Mouse (Mus musculus): ENCODE results near the gene Gtf2f2.

Gtf2f2 gene

DNA sequence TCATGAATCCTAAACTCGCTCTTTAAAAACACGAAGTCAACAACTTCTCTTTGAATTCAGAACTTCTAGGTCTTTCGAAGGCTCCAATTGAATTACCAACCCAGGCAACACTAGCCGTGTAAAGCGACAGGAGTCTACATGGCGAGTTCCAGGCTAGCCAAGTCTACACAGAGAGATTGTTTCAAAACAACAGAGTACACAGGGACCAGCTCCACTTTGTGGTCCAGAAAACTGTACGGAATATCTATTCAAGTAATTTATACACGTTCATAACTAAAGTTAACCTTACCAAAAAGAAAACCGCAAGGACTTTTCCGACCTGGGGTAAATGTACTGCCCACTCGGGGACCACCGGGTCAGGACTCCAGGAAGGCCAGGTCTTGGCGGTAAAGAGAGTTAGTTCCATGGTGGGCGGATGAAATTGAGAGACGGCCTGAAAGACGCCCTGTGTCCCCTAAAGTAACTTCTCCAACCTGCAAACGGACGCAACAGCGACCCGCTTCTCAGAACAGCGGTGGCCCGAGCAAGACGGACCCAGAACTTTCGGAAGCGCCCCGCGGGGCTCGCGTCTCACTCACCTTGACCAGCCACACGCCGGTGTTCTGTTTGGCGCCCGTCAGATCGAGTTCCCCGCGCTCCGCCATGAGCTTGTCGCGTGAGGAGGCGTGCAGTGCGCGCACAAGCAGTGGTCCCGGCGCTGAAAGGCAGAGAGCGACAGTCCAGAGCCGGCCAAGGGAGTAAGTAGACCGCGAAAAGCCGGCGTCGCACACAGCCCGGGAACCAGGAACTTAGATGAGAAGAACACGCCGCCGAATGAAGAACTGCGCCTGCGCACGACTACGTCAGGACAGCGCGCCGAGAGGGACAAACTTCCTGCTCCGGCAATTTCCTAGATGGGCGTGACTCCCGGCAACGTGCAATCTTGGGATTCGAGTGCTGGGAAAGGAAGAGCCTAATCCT is at the start of gene Gtf2f2:
Gene Gtf2f2 (minus strand): TSS at position 764 of the 960 bp plus-strand sequence.
- DNase-seq: peak; percentile 98

DNA sequence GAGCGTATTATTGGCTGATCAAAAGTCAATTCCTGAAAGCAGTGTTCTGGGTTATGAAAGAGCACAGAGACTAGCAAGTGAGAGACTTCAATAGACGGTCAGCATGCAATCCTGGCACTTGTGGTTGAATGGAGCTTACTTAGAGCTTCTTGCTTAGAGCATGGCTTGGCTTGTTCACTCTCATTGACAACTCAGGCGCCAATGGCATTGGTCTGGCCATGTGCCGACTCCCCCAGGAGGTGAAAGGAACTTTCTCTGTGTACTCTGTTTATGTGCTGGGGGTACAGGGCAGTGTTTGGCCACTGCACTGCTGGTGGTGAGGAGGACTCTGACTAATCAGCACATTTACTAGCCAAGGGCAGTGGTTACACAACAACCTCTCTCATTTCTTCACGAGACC is 48.8 kb upstream of the Gtf2f2 start:
- no peak for DNase-seq

DNA sequence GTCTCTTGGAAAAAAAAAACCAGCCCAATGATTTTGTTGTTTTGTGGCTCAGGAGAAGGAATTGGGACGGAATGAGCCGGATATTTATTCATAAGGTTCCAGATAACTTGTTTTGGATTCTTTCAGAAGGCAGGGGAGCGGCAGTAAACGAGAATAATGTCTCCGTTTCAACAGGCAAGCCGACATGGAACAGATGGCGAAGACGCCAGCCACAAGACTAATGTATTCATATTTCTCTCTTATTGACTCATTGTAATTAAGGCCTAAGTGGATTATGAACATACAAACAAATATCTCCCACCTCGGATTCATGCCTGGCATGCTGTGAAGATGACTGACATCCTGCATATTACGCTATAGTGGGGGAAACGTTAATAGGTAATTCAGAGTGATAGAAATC is 43.1 kb upstream of the Gtf2f2 start:
- no peak for DNase-seq

DNA sequence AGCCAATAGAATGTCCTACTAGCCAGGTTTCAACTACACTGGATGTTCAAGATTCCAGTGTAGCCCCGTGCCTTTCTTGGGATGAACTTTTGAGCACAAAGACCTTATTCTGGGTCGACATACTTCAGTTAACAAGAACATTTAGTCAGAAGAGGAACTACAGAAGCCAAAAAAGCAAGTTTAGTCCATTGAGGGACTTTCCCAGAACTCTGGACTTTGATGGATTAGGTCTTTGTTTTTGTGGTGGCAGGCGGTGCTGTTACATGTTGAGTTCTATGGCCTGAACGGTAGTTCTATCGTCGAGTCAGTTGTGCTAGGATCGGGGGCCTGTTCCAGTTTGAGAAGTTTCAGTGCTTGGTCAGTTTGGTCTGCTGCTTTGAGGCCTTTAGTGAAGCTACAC is 41.3 kb upstream of the Gtf2f2 start:
- DNase-seq: no peak

DNA sequence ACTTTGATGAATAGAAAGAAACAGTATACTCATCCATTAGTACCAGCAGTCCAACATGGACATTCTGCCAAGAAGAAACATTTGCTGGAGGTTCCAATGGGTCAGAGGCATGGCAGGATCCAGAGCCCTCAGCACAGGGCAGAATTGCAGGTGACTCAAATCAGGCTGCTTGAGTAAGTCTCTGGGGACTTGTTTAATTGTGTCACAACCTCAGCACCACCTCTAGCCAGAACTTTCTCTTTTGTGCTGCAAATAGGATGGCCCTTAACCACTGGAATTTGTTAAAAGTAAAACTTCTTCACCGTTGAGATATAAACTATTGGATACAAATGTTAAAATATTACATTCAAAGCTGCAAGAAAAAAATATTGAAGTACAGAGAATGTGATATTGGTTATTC is 35.1 kb upstream of the Gtf2f2 start:
- no peak for DNase-seq

DNA sequence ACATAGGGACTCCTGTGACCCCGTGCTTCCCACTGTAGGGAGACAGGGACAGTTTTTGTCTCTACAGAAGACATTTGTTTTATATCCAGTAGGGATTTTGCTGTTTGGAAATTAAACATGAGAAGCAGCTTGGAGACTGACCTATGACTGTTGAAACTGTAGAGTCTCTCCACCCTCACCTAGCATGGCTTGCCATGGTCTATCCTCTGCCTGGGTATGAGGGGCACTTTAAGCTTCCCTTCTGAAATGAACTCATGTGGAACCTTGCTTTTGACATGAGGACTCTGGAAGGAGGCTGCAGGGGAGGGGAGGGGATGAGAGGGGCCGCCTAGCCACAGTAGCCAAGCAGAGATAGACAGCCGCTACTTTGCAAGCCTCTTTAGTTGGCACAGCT is 33.5 kb upstream of the Gtf2f2 start:
- no peak for DNase-seq

DNA sequence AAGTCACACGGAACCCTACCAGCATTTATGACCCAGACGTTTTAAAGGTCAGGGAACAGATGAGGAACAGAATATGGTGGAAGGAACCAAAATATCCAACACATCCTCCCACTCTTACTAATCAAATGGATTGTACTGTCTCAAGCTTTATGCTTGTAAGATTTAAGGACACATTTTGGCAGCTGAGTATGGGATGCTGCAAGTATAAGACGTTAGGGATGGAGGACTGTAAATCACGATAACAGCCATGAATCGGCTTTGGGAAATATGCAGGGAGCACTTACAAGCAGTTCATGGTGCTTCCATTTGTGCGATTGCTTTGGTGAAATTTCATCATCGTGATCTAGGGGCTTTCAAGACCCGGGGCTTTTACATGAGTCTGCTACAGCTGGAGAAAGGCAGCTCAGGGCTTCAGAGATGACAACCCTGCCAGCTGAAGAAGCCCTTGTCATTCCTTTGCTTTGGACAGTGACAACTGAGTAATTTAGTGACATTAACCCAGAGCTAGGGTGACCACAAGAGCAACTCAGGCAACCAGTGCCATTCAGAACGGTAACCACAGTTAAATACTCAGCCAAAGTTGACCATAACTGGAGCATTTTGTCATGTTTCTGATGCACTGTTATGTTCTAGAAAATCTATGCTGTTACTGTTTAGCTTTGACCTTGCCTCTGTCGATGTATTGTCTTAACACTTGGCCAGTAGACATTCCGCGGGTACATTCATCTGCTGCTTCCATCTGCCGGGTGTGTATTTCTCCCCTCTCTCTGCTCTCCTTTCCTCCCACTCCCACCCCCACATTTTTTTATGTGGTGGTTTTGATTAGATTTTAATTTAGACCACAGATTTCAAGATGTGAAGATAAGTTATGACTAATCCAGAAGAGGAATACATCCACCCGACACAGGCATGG is 32.8 kb upstream of the Gtf2f2 start:
- DNase-seq: no peak

DNA sequence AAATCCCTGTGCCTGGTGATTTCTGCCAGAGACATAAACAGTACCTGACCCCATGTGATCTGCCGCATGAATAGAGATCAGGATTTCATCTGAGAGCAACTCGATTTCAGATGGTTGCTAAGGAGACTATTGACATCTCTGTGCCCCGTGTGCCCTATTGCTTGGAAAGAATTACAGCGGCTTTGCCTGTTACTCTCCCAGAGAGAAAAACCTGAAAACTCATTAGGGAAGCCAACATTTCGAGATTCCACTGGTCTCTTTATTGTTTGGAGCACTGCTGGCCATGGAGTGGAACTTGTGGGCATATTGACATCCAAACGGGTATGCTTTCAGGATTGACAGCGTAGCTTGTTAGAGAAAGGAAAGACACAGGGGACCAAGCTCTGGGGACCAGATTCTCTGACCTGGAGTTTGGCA is 22.6 kb upstream of the Gtf2f2 start:
- DNase-seq: no peak

DNA sequence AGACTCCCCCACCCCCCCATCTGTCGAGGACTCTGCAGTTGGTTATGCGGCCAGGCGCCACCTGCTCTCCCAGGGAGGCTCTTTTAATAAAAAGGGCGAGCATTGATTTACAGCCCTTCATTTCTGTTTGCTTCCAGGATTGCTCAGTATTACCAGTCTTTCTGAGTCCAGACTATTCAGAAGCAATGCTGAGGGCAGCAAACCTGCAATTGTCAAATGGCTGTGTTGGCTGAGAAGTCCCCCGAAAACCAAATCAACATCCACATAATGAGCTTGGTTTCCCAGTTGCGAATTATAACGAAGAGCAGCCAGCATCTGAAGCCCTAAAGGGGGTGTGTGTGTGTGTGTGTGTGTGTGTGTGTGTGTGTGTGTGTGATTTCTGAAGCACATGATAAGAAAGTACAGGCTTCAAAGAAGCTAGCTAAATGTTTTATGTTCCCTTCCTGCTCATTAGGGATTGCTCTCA is 22.0 kb upstream of the Gtf2f2 start:
- DNase-seq: no peak

DNA sequence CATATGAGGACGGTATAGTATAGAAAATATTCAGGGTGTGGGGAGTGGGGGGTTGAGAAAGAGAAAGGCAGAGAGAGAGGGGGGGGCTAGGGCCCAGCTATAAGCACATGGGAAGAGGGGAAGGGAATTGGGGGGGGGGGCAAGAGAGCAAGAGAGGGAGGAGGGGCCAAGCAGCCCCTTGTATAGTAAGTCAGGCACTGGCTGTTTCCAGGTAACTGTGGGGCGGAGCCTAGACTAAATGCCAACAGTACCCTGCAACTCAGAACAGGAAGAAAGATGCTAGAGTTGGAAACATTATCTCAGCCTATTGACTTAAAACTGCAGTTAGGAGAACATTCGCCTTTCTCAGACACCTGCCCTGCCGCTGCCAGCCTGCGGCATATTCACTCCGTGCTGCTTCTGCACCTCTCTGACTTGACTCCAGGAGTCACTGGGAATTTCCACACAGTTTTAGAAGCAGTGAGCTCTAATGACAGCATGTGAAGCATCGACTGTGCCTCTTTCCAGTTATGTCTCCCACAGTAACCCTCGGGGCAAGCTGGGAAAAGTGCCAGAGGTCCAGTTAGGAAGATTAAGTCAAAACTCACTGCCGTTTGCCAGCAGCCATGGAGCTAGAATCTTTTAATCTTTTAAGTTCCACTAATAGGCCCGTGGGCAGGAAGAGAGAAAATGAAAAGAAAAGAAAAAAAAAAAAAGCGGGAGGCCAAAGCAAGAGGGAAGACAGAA is 20.6 kb upstream of the Gtf2f2 start:
- DNase-seq: peak; percentile 24

DNA sequence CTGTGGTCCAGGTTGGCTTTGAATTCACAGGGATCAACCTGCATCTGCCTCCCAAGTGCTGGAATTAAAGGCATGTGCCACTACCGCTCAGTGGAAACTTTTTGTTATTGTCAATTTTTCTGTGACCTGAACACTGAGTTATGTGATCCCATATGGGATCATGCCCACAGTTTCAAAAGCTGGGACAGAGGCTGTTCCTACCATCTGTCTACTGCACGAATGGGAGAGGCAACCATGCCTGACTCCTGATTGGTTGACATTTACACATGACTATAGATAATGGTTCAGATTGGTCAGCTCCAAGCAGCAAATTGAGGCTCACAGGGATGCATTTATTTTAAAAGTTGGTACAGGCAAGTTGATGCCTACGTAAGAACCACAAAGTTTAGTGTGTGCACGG is 14.0 kb upstream of the Gtf2f2 start:
- no peak for DNase-seq

DNA sequence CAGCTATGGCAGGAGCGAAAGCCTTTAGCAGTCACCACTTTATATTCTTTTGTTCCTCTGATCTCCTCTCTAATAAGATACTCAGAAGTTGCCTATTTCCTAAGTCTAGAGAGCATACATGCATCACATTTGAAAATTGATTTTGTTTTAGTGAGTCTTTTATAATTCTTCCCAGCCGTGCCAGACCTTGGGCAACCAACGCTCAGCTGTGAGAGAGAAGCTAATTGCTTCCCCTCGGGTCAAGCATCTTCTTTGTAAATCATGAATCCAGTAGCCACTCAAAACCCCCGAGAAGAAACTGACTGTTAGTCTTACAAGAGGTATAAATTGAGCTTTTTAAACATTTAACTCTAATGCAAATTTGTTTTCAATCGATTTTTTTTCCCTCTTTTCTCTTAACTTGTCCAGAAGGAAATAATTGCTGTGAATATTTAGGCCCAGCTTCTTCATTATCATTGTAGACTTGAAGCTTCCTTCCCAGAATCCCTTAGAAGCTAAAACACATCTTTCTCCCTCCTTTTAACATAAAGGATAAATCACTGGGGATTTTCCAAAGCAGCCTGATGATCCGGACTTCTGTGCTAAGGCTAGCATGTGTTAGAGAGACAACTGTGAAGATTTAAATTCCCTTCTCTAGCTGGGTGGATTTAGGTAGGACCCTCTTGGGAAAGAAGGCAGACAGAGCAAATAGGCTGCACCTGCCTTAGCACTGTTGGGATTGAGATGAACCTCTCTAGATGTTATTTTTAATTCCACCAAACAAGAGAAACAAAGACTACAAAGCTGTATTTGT is 10.5 kb upstream of the Gtf2f2 start:
- no peak for DNase-seq

DNA sequence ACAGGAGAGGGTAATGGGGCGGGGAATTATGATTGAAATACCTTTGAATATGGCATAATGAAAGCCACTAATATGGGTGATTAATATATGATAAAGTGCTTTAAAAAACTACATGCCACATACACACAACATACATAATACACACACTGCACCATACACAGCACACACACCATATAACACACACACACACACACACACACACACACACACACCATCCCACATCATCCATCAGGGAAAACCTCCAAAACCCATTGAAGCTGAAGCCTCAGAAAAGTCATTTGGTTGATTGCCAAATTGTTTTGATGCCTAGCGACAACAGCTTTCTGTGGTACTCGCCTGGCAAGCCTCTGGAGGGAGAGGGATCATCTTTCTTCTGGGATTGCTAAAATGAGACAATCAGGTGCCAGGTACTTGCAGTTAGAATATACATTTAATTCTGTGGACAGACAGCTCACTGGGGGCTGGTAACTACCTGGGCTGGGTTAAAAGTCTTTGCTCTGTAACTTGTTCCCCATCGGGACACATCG is 9.7 kb upstream of the Gtf2f2 start:
- no peak for DNase-seq

DNA sequence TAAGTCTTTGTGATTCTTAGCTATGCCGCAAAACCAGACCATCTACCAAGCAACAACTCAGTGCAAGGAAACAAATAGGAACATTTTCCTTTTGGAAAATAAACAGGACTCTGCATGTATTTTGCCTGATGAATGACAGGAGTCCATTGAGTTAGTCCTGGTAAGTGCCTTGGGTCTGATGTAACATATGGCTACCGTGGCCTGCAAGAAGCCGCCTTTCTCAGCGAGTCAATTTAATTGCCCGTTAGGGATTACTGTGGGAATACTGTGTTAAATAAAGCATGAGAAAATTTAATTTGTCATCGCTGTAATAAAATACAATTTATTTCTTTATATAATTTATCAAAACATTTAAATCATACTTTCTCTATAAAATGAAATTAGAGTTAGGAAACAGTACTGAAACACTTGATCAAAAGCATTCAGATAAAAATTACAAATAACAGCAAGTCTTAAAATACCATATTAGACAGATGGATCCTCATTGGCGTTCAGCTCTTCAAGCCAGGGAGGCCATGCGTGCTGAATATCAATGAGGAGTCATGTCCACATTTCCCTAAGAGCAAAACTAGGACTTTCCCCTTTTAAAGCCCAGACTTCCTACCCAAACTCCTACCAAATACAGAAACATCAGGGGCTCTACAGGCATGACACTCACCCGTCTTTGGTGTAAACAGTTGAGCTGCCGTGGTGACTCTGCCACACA is 7.3 kb upstream of the Gtf2f2 start:
- no peak for DNase-seq

DNA sequence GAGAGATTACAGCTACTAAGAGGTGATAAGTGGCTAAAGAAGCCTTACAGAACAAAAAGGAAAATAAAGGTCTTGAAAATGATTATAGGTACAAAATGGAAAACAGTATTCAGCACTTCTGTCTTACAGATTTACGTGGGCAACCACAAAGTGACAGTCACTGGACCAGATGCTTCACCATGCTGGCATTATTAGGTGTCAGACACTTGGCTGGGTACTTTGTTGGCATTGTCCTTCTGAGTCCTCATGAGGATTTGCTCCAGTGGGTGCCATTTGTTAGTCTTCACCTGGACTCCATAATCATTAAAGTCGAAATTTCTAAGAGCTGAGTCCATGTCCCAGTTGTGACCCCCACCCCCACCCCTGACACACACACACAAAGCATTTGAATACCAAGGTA is 3.7 kb upstream of the Gtf2f2 start:
- DNase-seq: no peak

DNA sequence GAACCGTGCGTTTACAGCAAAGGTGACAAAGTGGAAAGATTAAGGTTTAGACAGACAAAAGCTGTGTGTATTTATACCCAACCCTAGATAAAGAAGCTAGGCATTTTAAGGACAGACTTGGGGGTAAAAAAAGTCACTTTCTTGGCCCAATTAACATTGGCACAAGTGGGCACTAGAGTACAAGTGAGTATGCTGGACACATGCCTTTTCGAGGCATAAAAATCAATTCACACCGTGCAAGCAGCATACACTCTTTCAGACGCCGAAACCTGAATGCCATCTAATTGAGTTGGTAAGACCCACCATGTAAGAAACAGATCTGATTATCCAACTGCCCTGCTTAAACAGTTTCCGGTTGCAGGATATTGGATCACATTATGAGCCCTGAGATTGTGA is 395 bp upstream of the Gtf2f2 start:
- no peak for DNase-seq

DNA sequence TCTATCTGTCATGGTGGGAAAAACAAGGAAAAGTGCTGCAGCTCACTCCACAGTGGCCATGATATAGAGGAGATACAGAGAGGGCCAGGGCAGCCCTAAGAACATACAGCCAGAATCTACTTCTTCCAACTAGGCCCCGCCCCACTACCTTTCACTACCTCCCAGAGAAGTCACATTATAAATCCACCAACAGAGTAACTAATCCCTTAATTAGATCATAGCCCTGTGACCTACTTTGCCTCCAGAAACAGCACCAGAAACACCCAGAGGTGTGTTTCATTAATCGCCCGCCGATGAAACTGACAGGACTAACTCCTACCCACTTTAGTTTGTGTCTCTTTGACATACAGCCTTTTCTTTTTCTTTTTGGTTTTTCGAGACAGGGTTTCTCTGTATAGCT is 1.5 kb downstream of the Gtf2f2 start:
- DNase-seq: no peak

DNA sequence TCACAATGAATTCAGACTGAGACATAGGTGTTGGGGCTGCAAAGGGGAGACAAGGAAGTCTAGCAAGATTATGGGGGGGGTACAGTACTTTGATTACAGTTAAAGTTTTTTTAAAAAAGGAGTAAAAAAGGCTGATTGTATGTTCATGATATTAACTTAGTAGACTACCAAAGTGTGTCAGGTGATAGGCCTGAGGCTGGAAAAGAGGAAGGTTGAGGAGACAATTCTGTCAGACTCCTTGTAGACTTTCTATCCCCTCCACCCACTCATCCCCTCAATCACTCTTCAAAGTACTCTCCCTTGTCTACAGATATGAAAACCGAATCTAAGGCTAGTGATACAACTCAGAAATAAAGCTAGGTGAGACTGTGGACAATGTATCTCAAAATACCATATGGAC is 2.5 kb downstream of the Gtf2f2 start:
- DNase-seq: no peak

DNA sequence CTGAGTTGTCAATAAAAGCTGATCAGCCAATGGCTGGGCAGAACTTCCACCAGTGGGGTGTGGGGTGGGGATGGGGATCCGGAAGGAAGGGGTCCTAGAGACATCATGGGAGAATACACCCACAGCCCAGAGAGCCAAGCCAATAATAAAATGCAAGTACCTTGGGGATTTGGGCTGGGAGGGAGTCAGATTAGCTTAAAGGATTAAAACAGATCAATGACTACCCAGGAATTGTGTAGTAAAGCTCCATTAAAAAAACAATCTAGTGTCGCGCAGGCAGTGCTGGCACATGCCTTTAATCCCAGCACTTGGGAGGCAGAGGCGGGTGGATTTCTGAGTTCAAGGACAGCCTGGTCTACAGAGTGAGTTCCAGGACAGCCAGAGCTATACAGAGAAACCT is 5.7 kb downstream of the Gtf2f2 start:
- DNase-seq: no peak

DNA sequence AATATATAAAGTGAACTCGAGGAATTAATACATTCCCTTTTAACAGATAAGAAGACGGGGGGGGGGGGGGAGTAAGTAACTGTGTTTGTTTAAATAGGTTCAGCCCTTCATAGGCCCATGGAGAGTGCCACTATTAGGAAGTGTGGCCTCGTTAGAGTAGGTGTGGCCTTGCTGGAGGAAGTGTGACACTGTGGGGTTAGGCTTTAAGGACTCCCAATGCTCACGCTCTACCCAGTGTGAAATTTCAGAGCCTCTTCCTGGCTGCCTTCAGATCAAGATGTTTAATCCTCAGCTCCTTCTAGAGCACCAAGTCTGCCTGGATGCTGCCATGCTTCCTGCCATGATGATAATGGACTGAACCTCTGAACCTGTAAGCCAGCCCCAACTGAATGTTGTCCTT is 8.9 kb downstream of the Gtf2f2 start:
- no peak for DNase-seq

DNA sequence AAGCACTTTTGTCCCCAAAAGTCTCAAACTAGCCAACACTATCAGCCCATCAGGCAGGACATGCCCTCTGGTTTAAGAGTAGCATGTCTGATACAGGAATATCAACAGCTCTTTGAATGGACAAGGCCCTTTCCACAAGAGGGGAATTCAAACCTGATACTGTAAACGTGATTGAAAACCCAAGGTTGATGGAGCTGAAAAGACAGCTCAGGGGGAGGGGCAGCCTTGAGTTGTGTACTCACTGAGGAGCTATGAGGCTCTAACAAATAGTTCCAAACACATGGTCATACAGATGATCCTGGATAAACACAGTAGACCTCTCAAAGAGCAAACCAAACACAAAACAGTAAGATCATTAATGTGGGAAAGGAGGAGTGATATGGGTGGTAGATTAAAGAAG is 12.6 kb downstream of the Gtf2f2 start:
- no peak for DNase-seq

Measured in lung, postnatal 10 days (tissue).